Mouse (Mus musculus) testis, adult 2 months (tissue): Measurements from ENCODE around the gene Calm2. TPM values are rescaled to one million over a fixed set of nuclear protein-coding genes. Genes with fewer than 3 reads are reported as not detected.

Source experiments
- H3K27ac ChIP-seq: fragments of 200-500 bp; 2 replicates; pipeline ENCODE4 v1.5.1; 2012; ENCODE audit warnings: low read depth, low read length; ENCODE audit not compliant: control insufficient read depth, insufficient read depth
- H3K27me3 ChIP-seq: fragments of 200-500 bp; 2 replicates; pipeline ENCODE4 v1.6.1; 2012; ENCODE audit warnings: mild to moderate bottlenecking, low read length, moderate library complexity; ENCODE audit not compliant: control insufficient read depth, insufficient read depth
- H3K36me3 ChIP-seq: fragments of 200-500 bp; 2 replicates; pipeline ENCODE4 v1.6.1; 2012; ENCODE audit warnings: mild to moderate bottlenecking, low read length; ENCODE audit not compliant: control insufficient read depth, insufficient read depth
- H3K4me1 ChIP-seq: fragments of 200-500 bp; 2 replicates; pipeline ENCODE4 v1.6.1; 2012; ENCODE audit warnings: low read length; ENCODE audit not compliant: control insufficient read depth, insufficient read depth
- H3K4me3 ChIP-seq: fragments of 200-500 bp; 2 replicates; pipeline ENCODE4 v1.5.1; 2012; ENCODE audit warnings: low read depth, mild to moderate bottlenecking, low read length, moderate library complexity, mixed read lengths; ENCODE audit not compliant: control insufficient read depth
- CTCF ChIP-seq: fragments of 200-500 bp; IDR thresholded peaks from 2 replicates; pipeline ENCODE4 v1.5.1; 2012; ENCODE audit warnings: low read depth, mild to moderate bottlenecking, inconsistent platforms, low read length, moderate library complexity; ENCODE audit not compliant: control insufficient read depth, insufficient read depth, insufficient replicate concordance
- POLR2A ChIP-seq: fragments of 200-500 bp; IDR thresholded peaks from 2 replicates; pipeline ENCODE4 v1.6.1; 2012; ENCODE audit warnings: low read depth, mild to moderate bottlenecking, inconsistent platforms, low read length, moderate library complexity; ENCODE audit not compliant: control insufficient read depth
- polyA plus RNA-seq: library from polyadenylated mRNA; depleted of rRNA; stranded (reverse); fragments of >200 nt; gene quantifications from 2 replicates; pipeline ENCODE4 v1.2.3, GENCODE M21; 2012

Gene Calm2
- polyA plus RNA-seq, 1 experiment, result 245 TPM

DNA sequence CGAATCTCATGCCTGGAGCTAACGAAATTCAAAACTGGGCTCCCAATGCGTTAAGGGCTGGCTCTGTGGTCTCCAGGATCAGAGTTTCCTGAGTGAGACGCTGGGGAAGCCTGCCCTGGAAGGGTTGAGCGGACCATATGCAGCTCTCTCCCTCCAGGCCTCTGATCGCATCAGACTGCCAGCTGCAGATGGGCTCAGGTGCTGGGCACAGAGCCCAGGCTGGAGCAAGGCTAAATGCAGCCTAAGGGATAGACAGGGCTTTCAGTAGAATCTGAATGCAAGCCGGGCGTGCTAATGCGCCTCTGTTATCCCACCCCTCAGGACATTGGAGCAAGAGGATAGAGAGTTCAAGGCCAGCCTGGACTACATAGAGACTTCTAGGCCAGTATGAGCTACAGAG is 31.8 kb upstream of the Calm2 start:
- H3K27me3 ChIP-seq, result no peaks in the 10 kb centered on the region
- H3K4me1 ChIP-seq, result peaks cover 9% of the 10 kb centered on the region
- H3K36me3 ChIP-seq, result no peaks in the 10 kb centered on the region
- TF ChIP-seq POLR2A (no peak), CTCF (no peak)
- no peak overlapping the region for H3K4me3 ChIP-seq
- no peak overlapping the region for H3K27ac ChIP-seq

- Histone ChIP-seq H3K4me3 (no peak overlapping the region), H3K27me3 (no peaks in the 10 kb centered on the region), H3K36me3 (no peaks in the 10 kb centered on the region), H3K4me1 (peaks cover 9% of the 10 kb centered on the region), H3K27ac (no peak overlapping the region)
- TF ChIP-seq CTCF (no peak), POLR2A (no peak)
Observed at GRCm38 (mm10) chr17:87477611-87478010, 30.9 kb upstream of the Calm2 start.

DNA sequence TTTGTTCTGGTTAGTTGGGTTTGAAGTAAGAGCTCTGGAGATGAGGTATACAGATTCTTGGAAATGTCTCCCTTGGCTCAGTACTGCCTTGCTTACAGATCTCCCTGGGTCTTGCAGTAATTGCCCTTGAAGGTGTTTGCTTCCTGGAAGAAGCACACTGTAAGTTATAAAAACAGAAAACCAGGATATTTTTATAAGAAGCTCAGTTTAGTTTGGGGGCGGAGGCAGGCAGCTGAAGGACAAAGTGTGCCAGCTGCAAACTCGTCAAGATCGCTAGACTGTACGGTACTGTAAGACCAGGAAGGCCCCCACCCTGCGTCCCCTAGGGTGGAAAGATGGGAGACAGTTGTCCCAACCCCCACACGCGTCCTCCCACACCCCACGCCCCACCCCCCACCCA is 28.6 kb upstream of the Calm2 start:
- TF ChIP-seq CTCF, result no peak
- H3K36me3 ChIP-seq, result no peaks in the 10 kb centered on the region
- H3K4me3 ChIP-seq, result no peak overlapping the region
- peaks cover 9% of the 10 kb centered on the region for H3K4me1 ChIP-seq
- H3K27me3 ChIP-seq, result no peaks in the 10 kb centered on the region
- H3K27ac ChIP-seq, result peak overlapping the region; percentile 49

GRCm38 (mm10) chr17:87474501-87474795 is 27.7 kb upstream of the Calm2 start:
- Histone ChIP-seq H3K4me1 (peaks cover 9% of the 10 kb centered on the region), H3K27me3 (no peaks in the 10 kb centered on the region), H3K4me3 (peak overlapping the region; percentile 40), H3K36me3 (no peaks in the 10 kb centered on the region), H3K27ac (peak overlapping the region; percentile 49)
- TF ChIP-seq POLR2A (no peak), CTCF (no peak)

DNA sequence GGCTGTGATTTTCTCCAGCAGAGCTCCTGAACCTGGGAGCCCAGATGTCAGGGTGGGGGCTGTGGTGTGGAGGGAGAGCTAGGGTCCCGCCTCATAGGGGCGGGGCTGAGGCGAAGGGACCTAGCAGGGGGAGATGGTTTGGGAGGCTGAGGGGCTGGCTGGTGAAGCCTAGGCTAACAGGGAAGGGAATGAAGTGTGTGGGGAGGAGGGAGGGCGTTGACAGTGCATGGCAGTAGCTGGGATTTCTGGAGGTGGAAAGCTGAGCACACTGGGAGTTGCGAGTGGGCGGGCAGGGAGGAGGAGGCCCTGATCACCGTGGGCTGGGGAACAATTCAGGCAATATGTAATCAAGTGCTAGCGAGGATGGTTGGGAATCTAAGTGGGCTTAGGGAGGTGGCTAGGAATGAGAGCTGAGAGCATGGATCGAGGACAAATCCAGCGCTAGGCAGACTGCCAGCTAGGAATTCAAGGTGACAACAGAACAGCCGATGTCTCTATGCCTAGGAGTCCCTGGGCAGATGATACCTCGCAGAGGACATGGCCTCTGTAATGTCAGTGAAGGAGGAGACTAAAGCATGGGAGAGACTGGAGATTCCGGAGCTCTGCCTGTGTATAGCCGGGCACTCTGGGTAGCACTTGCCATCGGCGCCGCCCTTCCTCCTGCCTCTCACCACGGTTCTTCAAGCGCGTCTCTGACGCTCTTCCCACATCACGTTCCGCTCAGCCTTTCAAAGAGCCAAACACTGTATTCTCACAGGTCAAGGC is 27.2 kb upstream of the Calm2 start:
- H3K4me1 ChIP-seq, result peaks cover 9% of the 10 kb centered on the region
- peak overlapping the region; percentile 46 for H3K27ac ChIP-seq
- no peaks in the 10 kb centered on the region for H3K36me3 ChIP-seq
- no peaks in the 10 kb centered on the region for H3K27me3 ChIP-seq
- peak overlapping the region; percentile 40 for H3K4me3 ChIP-seq
- TF ChIP-seq POLR2A (no peak), CTCF (no peak)

- H3K4me3 ChIP-seq, result peak overlapping the region; percentile 40
- H3K36me3 ChIP-seq, result no peaks in the 10 kb centered on the region
- H3K4me1 ChIP-seq, result peaks cover 9% of the 10 kb centered on the region
- H3K27me3 ChIP-seq, result no peaks in the 10 kb centered on the region
- TF ChIP-seq POLR2A, result no peak
- TF ChIP-seq CTCF, result no peak
- H3K27ac ChIP-seq, result peak overlapping the region; percentile 46
Observed at GRCm38 (mm10) chr17:87473441-87473735, 26.7 kb upstream of the Calm2 start.

GRCm38 (mm10) chr17:87472879-87473278 is 26.1 kb upstream of the Calm2 start:
- no peak for TF ChIP-seq POLR2A
- no peak for TF ChIP-seq CTCF
- H3K36me3 ChIP-seq, result no peaks in the 10 kb centered on the region
- H3K27ac ChIP-seq, result peak overlapping the region; percentile 46
- no peaks in the 10 kb centered on the region for H3K27me3 ChIP-seq
- H3K4me1 ChIP-seq, result peaks cover 9% of the 10 kb centered on the region
- peak overlapping the region; percentile 40; the same call in 1 of the 2 replicates for H3K4me3 ChIP-seq

DNA sequence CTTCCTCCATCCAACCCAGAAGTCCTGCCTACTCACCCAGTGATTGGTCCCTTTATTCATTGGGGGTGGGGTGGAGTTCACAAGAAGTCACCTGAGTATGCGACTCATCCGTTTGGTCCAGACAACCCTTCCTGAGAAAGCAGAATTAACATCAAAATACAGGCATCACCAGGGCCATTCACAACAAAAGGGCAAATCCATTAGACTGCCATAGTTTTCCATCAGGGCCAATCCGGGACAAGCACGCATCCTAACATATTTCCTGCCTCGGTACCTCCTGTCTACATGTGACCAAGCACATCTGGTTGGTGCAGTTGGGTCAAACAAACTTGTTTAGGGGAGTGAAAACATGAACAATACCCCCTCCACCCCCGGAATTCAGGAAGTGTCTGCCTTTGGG is 24.9 kb upstream of the Calm2 start:
- Histone ChIP-seq H3K4me1 (peaks cover 9% of the 10 kb centered on the region), H3K4me3 (no peak overlapping the region), H3K27me3 (no peaks in the 10 kb centered on the region), H3K27ac (no peak overlapping the region), H3K36me3 (no peaks in the 10 kb centered on the region)
- TF ChIP-seq CTCF, result no peak
